Mouse (Mus musculus) layer of hippocampus, adult 2 months (tissue): ENCODE measurements at regions not wholly inside any gene's neighbourhood (a gene's known extent, or its start where the extent isn't known, plus 50 kb on each side); places are given as distances from the start of the nearest gene placed in this dataset.

Experiments used
- DNase-seq, 2 experiments: peaks; one replicate each; pipeline ENCODE4 v3.0.0; 2022; ENCODE audit warnings: low spot score in 2 of 2
- H3K27ac ChIP-seq: fragments of 200-600 bp; 2 replicates; pipeline ENCODE4 v1.8.1; 2022
- H3K4me3 ChIP-seq: fragments of 200-600 bp; 2 replicates; pipeline ENCODE4 v1.8.1; 2022; ENCODE audit warnings: mild to moderate bottlenecking
- CTCF ChIP-seq: fragments of 200-600 bp; conservative IDR thresholded peaks from 2 replicates; pipeline ENCODE4 v1.8.1; 2022; ENCODE audit warnings: antibody characterized with exemption, mild to moderate bottlenecking, moderate library complexity

GRCm38 (mm10) chr6:91573487-91573886 is 57.8 kb downstream of the Lsm3 start:
- Histone ChIP-seq H3K27ac (no peak overlapping the region), H3K4me3 (no peak overlapping the region)
- DNase-seq = no peak
- TF ChIP-seq CTCF = no peak

GRCm38 (mm10) chr6:91574414-91574813 is 58.7 kb downstream of the Lsm3 start:
- Histone ChIP-seq H3K27ac (no peak overlapping the region), H3K4me3 (no peak overlapping the region)
- no peak for TF ChIP-seq CTCF
- DNase-seq = no peak

- Histone ChIP-seq H3K27ac (no peak overlapping the region; the same call in 1 of the 2 replicates), H3K4me3 (no peak overlapping the region)
- DNase-seq = peak; percentile 69 to 78
- TF ChIP-seq CTCF = peak; percentile 97
Observed at GRCm38 (mm10) chr6:91575662-91576364, 60.1 kb downstream of the Lsm3 start.

- H3K4me3 ChIP-seq = no peak overlapping the region
- DNase-seq = peak; percentile 34 to 41
- no peak overlapping the region; the same call in 1 of the 2 replicates for H3K27ac ChIP-seq
- TF ChIP-seq CTCF = no peak
Observed at GRCm38 (mm10) chr6:91576906-91577305, 61.2 kb downstream of the Lsm3 start.

GRCm38 (mm10) chr6:91579666-91580065 is 63.9 kb downstream of the Lsm3 start:
- TF ChIP-seq CTCF = no peak
- no peak for DNase-seq
- Histone ChIP-seq H3K4me3 (no peak overlapping the region), H3K27ac (no peak overlapping the region)

GRCm38 (mm10) chr6:91580607-91581006 is 64.9 kb downstream of the Lsm3 start:
- H3K4me3 ChIP-seq = no peak overlapping the region
- no peak for TF ChIP-seq CTCF
- no peak overlapping the region for H3K27ac ChIP-seq
- DNase-seq = no peak

- DNase-seq = no peak
- no peak for TF ChIP-seq CTCF
- no peak overlapping the region for H3K27ac ChIP-seq
- H3K4me3 ChIP-seq = no peak overlapping the region
Observed at GRCm38 (mm10) chr6:91582338-91582737, 66.6 kb downstream of the Lsm3 start.

GRCm38 (mm10) chr6:91583346-91583745 is 67.6 kb downstream of the Lsm3 start:
- H3K4me3 ChIP-seq = no peak overlapping the region
- TF ChIP-seq CTCF = no peak
- DNase-seq = no peak
- no peak overlapping the region for H3K27ac ChIP-seq

GRCm38 (mm10) chr6:91585543-91585942 is 69.8 kb downstream of the Lsm3 start:
- DNase-seq = no peak
- TF ChIP-seq CTCF = no peak
- no peak overlapping the region for H3K4me3 ChIP-seq
- H3K27ac ChIP-seq = no peak overlapping the region

- Histone ChIP-seq H3K27ac (no peak overlapping the region), H3K4me3 (no peak overlapping the region)
- TF ChIP-seq CTCF = no peak
- no peak for DNase-seq
Observed at GRCm38 (mm10) chr6:91589181-91589580, 73.5 kb downstream of the Lsm3 start.

- no peak for TF ChIP-seq CTCF
- no peak for DNase-seq
- no peak overlapping the region for H3K27ac ChIP-seq
- H3K4me3 ChIP-seq = no peak overlapping the region
Observed at GRCm38 (mm10) chr6:91590395-91590794, 74.7 kb downstream of the Lsm3 start.

GRCm38 (mm10) chr6:91590806-91591571 is 75.3 kb downstream of the Lsm3 start:
- H3K27ac ChIP-seq = no peak overlapping the region
- no peak overlapping the region for H3K4me3 ChIP-seq
- DNase-seq = no peak
- TF ChIP-seq CTCF = no peak

- no peak for TF ChIP-seq CTCF
- no peak overlapping the region for H3K27ac ChIP-seq
- no peak for DNase-seq
- no peak overlapping the region for H3K4me3 ChIP-seq
Observed at GRCm38 (mm10) chr6:91592651-91593050, 76.9 kb downstream of the Lsm3 start.

- TF ChIP-seq CTCF = peak; percentile 42
Observed at GRCm38 (mm10) chr6:91598942-91599341, 83.2 kb downstream of the Lsm3 start.

More at GRCm38 (mm10) chr6:91598942-91599341, 83.2 kb downstream of the Lsm3 start:
- DNase-seq = peak; percentile 51 to 67
- Histone ChIP-seq H3K27ac (peak overlapping the region; percentile 36; the same call in 1 of the 2 replicates), H3K4me3 (no peak overlapping the region)
